Mouse (Mus musculus): ENCODE results near the gene Glo1. TPM values are rescaled to one million over a fixed set of nuclear protein-coding genes. Genes with fewer than 3 reads are reported as not detected.

The Glo1 gene
- polyA plus RNA-seq, 1 experiment from 2014 or later = 161 TPM

- ATAC-seq (no peak), DNase-seq (ENCODE audit: low spot score) (no peak)
- TF ChIP-seq CTCF (IDR thresholded peaks at IDR 0.05) (no peak), EP300 (IDR thresholded peaks at IDR 0.05) (no peak)
- Histone ChIP-seq H3K36me3 (ENCODE audit: insufficient read depth, low read length) (no peaks in the 10 kb centered on the region), H3K4me2 (replicated peaks; ENCODE audit: low read depth, low read length) (no peak overlapping the region), H3K27me3 (replicated peaks; ENCODE audit: insufficient read depth, low read length) (no peaks in the 10 kb centered on the region), H3K9me3 (ENCODE audit: low read length) (no peaks in the 10 kb centered on the region), H3K27ac (ENCODE audit: low read length) (no peak overlapping the region), H3K4me3 (ENCODE audit: low read depth, low read length) (no peak overlapping the region), H3K9ac (replicated peaks; ENCODE audit: low read depth) (no peak overlapping the region), H3K4me1 (ENCODE audit: insufficient read depth, low read depth, low read length) (no peaks in the 10 kb centered on the region)
- whole genome bisulfite sequencing = 93% methylated on average over 11 of the region's 11 CpGs
These were observed 20.5 kb downstream of the Glo1 start for GRCm38 (mm10) chr17:30606206-30606605.

GRCm38 (mm10) chr17:30605001-30605400 is 21.7 kb downstream of the Glo1 start:
- Histone ChIP-seq H3K9ac (replicated peaks; ENCODE audit: low read depth) (no peak overlapping the region), H3K36me3 (ENCODE audit: insufficient read depth, low read length) (no peaks in the 10 kb centered on the region), H3K4me2 (replicated peaks; ENCODE audit: low read depth, low read length) (no peak overlapping the region), H3K4me1 (ENCODE audit: insufficient read depth, low read depth, low read length) (no peaks in the 10 kb centered on the region), H3K9me3 (ENCODE audit: low read length) (no peaks in the 10 kb centered on the region), H3K27me3 (replicated peaks; ENCODE audit: insufficient read depth, low read length) (no peaks in the 10 kb centered on the region), H3K4me3 (ENCODE audit: low read depth, low read length) (no peak overlapping the region), H3K27ac (ENCODE audit: low read length) (no peak overlapping the region)
- ATAC-seq = no peak
- 91% methylated on average over 5 of the region's 5 CpGs for WGBS
- TF ChIP-seq EP300 (IDR thresholded peaks at IDR 0.05) (no peak), CTCF (IDR thresholded peaks at IDR 0.05) (no peak)
- DNase-seq (ENCODE audit: low spot score) = no peak

GRCm38 (mm10) chr17:30604296-30604695 is 22.4 kb downstream of the Glo1 start:
- no peak overlapping the region for H3K9ac ChIP-seq (replicated peaks; ENCODE audit: low read depth)
- DNase-seq (ENCODE audit: low spot score) (no peak), ATAC-seq (no peak)
- no peak overlapping the region for H3K4me2 ChIP-seq (replicated peaks; ENCODE audit: low read depth, low read length)
- WGBS = 94% methylated on average over 6 of the region's 6 CpGs
- H3K4me1 ChIP-seq (ENCODE audit: insufficient read depth, low read depth, low read length) = no peaks in the 10 kb centered on the region
- no peak overlapping the region for H3K27ac ChIP-seq (ENCODE audit: low read length)
- no peaks in the 10 kb centered on the region for H3K36me3 ChIP-seq (ENCODE audit: insufficient read depth, low read length)
- H3K9me3 ChIP-seq (ENCODE audit: low read length) = no peaks in the 10 kb centered on the region
- H3K4me3 ChIP-seq (ENCODE audit: low read depth, low read length) = no peak overlapping the region
- TF ChIP-seq EP300 (IDR thresholded peaks at IDR 0.05) = no peak
- TF ChIP-seq CTCF (IDR thresholded peaks at IDR 0.05) = no peak
- H3K27me3 ChIP-seq (replicated peaks; ENCODE audit: insufficient read depth, low read length) = no peaks in the 10 kb centered on the region

DNA sequence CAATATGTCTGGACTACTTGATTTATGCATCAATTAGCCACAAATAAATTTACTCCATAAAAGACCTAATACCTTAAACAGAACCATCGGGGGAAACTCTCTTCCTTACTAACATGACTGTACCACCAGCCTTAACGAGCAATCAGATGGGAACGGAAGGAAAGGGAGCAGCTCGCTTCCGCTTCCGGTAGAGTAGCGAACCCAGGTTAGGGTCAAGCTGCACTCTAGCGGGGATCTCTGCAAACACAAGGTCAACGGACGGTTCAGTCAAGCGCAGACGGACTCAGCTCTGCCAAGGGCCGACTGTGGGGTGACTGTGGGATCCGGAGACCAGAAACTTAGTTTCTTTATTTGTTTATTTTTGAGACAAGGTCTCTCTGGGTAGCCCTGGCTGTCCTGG is 24.5 kb downstream of the Glo1 start:
- no peaks in the 10 kb centered on the region for H3K27me3 ChIP-seq (replicated peaks; ENCODE audit: insufficient read depth, low read length)
- no peak overlapping the region for H3K4me2 ChIP-seq (replicated peaks; ENCODE audit: low read depth, low read length)
- TF ChIP-seq EP300 (IDR thresholded peaks at IDR 0.05) (no peak), CTCF (IDR thresholded peaks at IDR 0.05) (no peak)
- no peak for ATAC-seq
- H3K9me3 ChIP-seq (ENCODE audit: low read length) = no peaks in the 10 kb centered on the region
- H3K36me3 ChIP-seq (ENCODE audit: insufficient read depth, low read length) = peaks cover 7% of the 10 kb centered on the region; the same call in 1 of the 2 replicates
- H3K27ac ChIP-seq (ENCODE audit: low read length) = no peak overlapping the region
- no peak overlapping the region for H3K4me3 ChIP-seq (ENCODE audit: low read depth, low read length)
- DNase-seq (ENCODE audit: low spot score) = no peak
- H3K9ac ChIP-seq (replicated peaks; ENCODE audit: low read depth) = no peak overlapping the region
- no peaks in the 10 kb centered on the region for H3K4me1 ChIP-seq (ENCODE audit: insufficient read depth, low read depth, low read length)
- WGBS = 90% methylated on average over 14 of the region's 14 CpGs

DNA sequence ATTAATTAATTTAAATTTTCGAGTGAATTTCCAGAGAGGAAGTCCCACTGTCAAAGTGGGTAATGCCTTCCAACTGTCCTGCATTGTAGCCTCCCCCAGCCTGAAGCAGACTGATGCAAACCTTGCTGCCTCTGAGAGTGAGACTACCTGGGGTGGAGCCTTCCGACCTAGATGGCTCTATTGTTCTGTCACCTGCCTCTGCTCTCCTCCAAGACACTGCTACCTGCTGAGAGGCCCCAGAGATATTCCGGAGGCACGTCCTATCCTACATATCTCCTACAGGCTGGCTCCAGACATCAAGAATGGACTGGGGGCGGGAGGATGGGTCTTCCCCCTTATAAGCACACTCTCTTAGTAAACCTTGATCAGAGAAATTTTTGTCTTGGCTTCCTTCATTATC is 28.4 kb downstream of the Glo1 start:
- Histone ChIP-seq H3K4me3 (ENCODE audit: low read depth, low read length) (no peak overlapping the region), H3K4me2 (replicated peaks; ENCODE audit: low read depth, low read length) (no peak overlapping the region), H3K9me3 (ENCODE audit: low read length) (no peaks in the 10 kb centered on the region), H3K27me3 (replicated peaks; ENCODE audit: insufficient read depth, low read length) (no peaks in the 10 kb centered on the region), H3K4me1 (ENCODE audit: insufficient read depth, low read depth, low read length) (no peaks in the 10 kb centered on the region), H3K9ac (replicated peaks; ENCODE audit: low read depth) (no peak overlapping the region), H3K36me3 (ENCODE audit: insufficient read depth, low read length) (peaks cover 27% of the 10 kb centered on the region; the same call in 1 of the 2 replicates), H3K27ac (ENCODE audit: low read length) (no peak overlapping the region)
- 86% methylated on average over 5 of the region's 5 CpGs for WGBS
- DNase-seq (ENCODE audit: low spot score) (no peak), ATAC-seq (no peak)
- TF ChIP-seq CTCF (IDR thresholded peaks at IDR 0.05) (no peak), EP300 (IDR thresholded peaks at IDR 0.05) (no peak)

- Histone ChIP-seq H3K27ac (ENCODE audit: low read length) (no peak overlapping the region), H3K27me3 (replicated peaks; ENCODE audit: insufficient read depth, low read length) (no peaks in the 10 kb centered on the region), H3K4me3 (ENCODE audit: low read depth, low read length) (no peak overlapping the region), H3K9me3 (ENCODE audit: low read length) (no peaks in the 10 kb centered on the region), H3K4me2 (replicated peaks; ENCODE audit: low read depth, low read length) (no peak overlapping the region), H3K36me3 (ENCODE audit: insufficient read depth, low read length) (peaks cover 31% of the 10 kb centered on the region; the same call in 1 of the 2 replicates), H3K9ac (replicated peaks; ENCODE audit: low read depth) (no peak overlapping the region), H3K4me1 (ENCODE audit: insufficient read depth, low read depth, low read length) (no peaks in the 10 kb centered on the region)
- 92% methylated on average over 9 of the region's 9 CpGs for WGBS
- ATAC-seq (no peak), DNase-seq (ENCODE audit: low spot score) (no peak)
- no peak for TF ChIP-seq EP300 (IDR thresholded peaks at IDR 0.05)
These were observed 28.9 kb downstream of the Glo1 start for GRCm38 (mm10) chr17:30597786-30598185.

DNA sequence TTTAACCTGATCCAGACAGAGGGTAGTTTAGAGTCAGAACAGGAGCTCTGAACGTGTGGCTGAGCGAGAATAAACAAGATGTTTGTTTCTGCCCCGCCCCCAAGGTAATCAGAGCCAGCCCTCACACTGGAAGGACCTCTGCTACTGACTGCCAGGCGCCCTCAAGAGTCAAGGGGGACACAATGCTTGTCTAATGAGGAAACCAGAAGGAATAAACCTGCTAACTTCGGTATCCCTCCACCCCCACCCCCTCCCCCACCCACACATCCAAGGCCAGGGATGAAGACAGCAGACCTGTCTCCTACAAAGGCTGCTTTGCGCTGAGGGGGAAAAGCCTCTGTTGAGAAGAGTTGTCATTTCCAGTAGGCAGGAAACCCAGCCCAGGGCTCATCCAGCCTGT is 31.8 kb downstream of the Glo1 start:
- 52% methylated on average over 6 of the region's 6 CpGs for WGBS
- no peak overlapping the region for H3K9ac ChIP-seq (replicated peaks; ENCODE audit: low read depth)
- TF ChIP-seq EP300 (IDR thresholded peaks at IDR 0.05) (no peak), CTCF (IDR thresholded peaks at IDR 0.05) (no peak)
- H3K27ac ChIP-seq (ENCODE audit: low read length) = no peak overlapping the region
- no peak overlapping the region for H3K4me3 ChIP-seq (ENCODE audit: low read depth, low read length)
- ATAC-seq (no peak), DNase-seq (ENCODE audit: low spot score) (no peak)
- H3K27me3 ChIP-seq (replicated peaks; ENCODE audit: insufficient read depth, low read length) = no peaks in the 10 kb centered on the region
- H3K4me2 ChIP-seq (replicated peaks; ENCODE audit: low read depth, low read length) = no peak overlapping the region
- peaks cover 31% of the 10 kb centered on the region; the same call in 1 of the 2 replicates for H3K36me3 ChIP-seq (ENCODE audit: insufficient read depth, low read length)
- H3K9me3 ChIP-seq (ENCODE audit: low read length) = no peaks in the 10 kb centered on the region
- no peaks in the 10 kb centered on the region for H3K4me1 ChIP-seq (ENCODE audit: insufficient read depth, low read depth, low read length)
